Mouse (Mus musculus) urinary bladder, postnatal 25 days (tissue): ENCODE measurements around the gene Gm9045.
"Not testable (repeated sequence)": the region's sequence is repeated elsewhere in the genome, so short reads cannot be mapped to it uniquely, and the experiment has no call there.

ENCODE experiments used
- DNase-seq: peaks from one replicate; pipeline ENCODE4 v3.0.0; 2022; ENCODE audit warnings: low spot score

The Gm9045 gene

DNA sequence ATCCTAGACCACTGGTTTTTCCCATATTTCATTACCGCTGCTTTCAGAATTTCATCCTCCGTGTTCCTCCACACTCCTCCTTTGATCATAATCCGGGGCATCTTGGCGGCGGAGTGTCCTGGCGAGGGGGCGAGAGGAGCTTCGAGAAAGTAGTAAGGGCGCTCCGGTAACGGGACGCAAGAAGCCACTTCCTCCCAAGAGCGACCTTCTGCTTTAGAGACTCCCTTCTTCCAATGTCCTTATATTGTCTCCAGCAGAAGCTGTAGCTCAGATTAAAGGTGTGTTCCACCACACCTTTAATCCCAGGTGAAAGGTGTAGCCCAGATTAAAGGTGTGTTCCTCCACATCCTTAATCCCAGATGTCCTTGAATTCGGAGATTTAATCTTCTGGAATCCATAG lies at the start of gene Gm9045:
Gene Gm9045 (minus strand): TSS at position 101 of the 400 bp plus-strand sequence.
- DNase-seq: not testable (repeated sequence)

- peak; percentile 76 for DNase-seq
Measured at GRCm38 (mm10) chr10:118370443-118370842, 32.8 kb upstream of the Gm9045 start.

- DNase-seq: no peak
Measured at GRCm38 (mm10) chr10:118369518-118369917, 31.9 kb upstream of the Gm9045 start.

DNA sequence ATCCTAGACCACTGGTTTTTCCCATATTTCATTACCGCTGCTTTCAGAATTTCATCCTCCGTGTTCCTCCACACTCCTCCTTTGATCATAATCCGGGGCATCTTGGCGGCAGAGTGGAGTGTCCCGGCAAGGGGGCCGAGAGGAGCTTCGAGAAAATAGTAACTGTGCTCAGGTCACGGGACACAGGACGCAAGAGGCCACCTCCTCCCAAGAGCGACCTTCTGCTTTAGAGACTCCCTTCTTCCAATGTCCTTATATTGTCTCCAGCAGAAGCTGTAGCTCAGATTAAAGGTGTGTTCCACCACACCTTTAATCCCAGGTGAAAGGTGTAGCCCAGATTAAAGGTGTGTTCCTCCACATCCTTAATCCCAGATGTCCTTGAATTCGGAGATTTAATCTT lies 16.4 kb upstream of the Gm9045 start, which contains the start of gene Gm9049:
Gene Gm9049 (minus strand): TSS at position 101 of the 400 bp plus-strand sequence.
- DNase-seq: not testable (repeated sequence)

DNA sequence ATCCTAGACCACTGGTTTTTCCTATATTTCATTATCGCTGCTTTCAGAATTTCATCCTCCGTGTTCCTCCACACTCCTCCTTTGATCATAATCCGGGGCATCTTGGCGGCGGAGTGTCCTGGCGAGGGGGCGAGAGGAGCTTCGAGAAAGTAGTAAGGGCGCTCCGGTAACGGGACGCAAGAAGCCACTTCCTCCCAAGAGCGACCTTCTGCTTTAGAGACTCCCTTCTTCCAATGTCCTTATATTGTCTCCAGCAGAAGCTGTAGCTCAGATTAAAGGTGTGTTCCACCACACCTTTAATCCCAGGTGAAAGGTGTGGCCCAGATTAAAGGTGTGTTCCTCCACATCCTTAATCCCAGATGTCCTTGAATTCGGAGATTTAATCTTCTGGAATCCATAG lies 10.9 kb upstream of the Gm9045 start, which contains the start of gene Gm9048:
Gene Gm9048 (minus strand): TSS at position 101 of the 400 bp plus-strand sequence.
- not testable (repeated sequence) for DNase-seq

DNA sequence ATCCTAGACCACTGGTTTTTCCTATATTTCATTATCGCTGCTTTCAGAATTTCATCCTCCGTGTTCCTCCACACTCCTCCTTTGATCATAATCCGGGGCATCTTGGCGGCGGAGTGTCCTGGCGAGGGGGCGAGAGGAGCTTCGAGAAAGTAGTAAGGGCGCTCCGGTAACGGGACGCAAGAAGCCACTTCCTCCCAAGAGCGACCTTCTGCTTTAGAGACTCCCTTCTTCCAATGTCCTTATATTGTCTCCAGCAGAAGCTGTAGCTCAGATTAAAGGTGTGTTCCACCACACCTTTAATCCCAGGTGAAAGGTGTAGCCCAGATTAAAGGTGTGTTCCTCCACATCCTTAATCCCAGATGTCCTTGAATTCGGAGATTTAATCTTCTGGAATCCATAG lies 5.5 kb upstream of the Gm9045 start, which contains the start of gene Gm9046:
Gene Gm9046 (minus strand): TSS at position 101 of the 400 bp plus-strand sequence.
- not testable (repeated sequence) for DNase-seq

DNA sequence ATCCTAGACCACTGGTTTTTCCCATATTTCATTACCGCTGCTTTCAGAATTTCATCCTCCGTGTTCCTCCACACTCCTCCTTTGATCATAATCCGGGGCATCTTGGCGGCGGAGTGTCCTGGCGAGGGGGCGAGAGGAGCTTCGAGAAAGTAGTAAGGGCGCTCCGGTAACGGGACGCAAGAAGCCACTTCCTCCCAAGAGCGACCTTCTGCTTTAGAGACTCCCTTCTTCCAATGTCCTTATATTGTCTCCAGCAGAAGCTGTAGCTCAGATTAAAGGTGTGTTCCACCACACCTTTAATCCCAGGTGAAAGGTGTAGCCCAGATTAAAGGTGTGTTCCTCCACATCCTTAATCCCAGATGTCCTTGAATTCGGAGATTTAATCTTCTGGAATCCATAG lies 5.3 kb downstream of the Gm9045 start, which contains the start of gene Gm9044:
Gene Gm9044 (minus strand): TSS at position 101 of the 400 bp plus-strand sequence.
- DNase-seq: not testable (repeated sequence)

GRCm38 (mm10) chr10:118326869-118327268 lies 10.8 kb downstream of the Gm9045 start, which contains the start of gene Gm9040:
Gm9040 (minus strand) TSS chr10:118326969.
- DNase-seq: not testable (repeated sequence)

GRCm38 (mm10) chr10:118319024-118319423 lies 18.6 kb downstream of the Gm9045 start:
- DNase-seq: no peak

- DNase-seq: not testable (repeated sequence)
Measured at GRCm38 (mm10) chr10:118302133-118302532, 35.5 kb downstream of the Gm9045 start.

- no peak for DNase-seq
Measured at GRCm38 (mm10) chr10:118294938-118295337, 42.7 kb downstream of the Gm9045 start, which contains the start of gene Iltifb. Iltifb (minus strand) TSS chr10:118295038.
